Mouse (Mus musculus) spleen, adult 12 weeks (tissue): Measurements from ENCODE around the gene Spg21.

Source experiments
- DNase-seq: peaks from one replicate; pipeline ENCODE4 v3.0.0; 2022; ENCODE audit warnings: low spot score

Gene Spg21

GRCm38 (mm10) chr9:65460732-65461442, at the start of gene Spg21:
Gene Spg21, plus strand, starts transcription at chr9:65460947.
- DNase-seq = peak; percentile 86

DNA sequence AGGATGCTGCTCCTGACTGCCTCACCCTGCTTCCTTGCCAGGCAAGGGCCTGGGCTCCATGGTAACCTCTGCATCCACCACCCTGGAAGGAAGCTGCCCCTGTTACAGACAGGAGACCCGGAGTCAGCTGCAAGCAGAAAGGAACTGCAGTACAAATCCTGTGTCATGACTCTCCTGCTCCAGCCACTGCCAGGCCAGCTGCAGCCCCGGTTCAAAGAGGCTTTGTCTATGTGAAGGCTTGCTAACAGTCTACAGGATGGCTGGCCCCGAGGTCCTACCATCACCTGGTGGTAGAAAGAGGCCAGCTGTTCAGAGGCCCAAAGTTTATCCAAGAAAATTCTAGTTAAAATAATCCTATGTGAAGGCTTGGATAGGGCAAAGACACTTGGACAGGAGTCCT, 49.4 kb upstream of the Spg21 start:
- DNase-seq = no peak

DNA sequence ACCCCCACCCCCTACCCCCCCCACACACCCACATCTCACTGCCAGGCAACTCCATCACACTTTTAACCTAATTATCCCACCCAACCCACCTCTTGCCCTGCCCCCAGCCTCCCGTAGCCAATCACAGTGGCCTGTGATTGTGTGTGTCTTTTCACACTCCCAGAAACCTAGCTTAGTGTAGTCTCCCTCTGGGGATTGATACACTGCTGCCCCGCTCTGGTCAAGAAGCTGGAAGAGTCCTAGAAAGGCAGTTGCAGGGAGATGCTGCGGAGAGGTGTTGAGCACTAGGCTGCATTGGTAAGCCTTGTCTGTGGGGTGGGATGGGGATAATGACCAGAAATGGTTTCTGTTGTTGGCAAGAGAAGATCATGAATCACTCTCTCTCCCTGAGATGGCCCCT, 43.0 kb upstream of the Spg21 start:
- DNase-seq = no peak

- no peak for DNase-seq
Measured at GRCm38 (mm10) chr9:65419633-65420032, 41.1 kb upstream of the Spg21 start.

GRCm38 (mm10) chr9:65422760-65423501, 37.8 kb upstream of the Spg21 start, which contains the start of gene Slc51b:
Gene Slc51b, minus strand, starts transcription at chr9:65422955.
- no peak for DNase-seq

DNA sequence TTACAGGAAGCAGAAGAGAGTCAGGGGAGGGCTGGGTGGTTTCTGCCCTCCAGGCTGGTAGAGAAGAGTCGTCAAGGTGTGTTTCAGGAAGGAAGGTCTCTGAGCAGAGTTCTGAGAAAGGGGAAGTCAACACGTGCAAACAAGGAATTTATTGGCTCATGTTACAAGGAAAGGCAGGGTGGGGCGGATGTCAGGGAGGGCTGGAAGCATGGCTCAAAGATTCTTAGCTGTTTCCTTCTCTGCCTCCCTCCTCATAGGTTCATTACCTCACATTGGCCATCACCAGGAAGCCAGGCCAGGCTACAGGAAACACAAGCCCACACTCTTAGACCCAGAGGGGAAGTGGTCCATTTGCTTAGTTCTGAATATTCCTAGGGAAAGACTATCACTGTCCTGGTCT, 36.4 kb upstream of the Spg21 start:
- DNase-seq = no peak

DNA sequence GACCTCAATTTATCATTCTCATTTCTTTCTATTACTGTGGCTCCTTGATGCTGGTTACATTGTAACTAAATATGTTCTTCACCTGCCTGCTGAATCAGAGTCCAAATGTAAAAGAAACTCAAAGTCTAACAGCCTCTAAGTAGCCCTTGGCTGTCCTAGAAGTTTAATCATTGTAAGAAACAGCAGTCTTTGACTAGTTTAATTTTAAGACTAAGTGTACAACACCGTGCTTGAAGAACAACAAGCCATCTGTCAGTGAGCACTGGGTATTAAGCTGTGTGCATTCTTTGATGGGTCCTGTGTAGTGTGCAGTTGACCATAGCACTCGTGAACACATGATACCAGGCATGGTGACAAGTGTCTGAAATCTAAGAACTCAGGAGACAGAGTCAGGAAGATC, 33.2 kb upstream of the Spg21 start:
- DNase-seq = no peak

DNA sequence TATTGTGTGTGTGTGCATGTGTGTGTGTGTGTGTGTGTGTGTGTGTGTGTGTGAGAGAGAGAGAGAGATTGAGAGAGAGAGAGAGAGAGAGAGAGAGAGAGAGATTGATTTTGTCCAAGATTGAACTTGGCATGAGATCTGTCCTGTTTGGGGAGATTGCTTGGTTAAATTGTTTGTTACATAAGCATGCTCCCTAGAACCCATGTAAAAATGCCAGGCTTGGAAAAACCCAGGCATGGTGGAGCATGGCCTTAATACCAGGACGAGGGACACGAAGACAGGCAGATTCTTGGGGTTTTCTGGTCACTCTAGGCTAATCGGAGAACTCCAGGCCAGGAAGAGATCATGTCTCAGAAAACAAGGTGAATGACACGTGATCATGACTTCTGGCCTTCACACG, 32.7 kb upstream of the Spg21 start:
- no peak for DNase-seq

DNA sequence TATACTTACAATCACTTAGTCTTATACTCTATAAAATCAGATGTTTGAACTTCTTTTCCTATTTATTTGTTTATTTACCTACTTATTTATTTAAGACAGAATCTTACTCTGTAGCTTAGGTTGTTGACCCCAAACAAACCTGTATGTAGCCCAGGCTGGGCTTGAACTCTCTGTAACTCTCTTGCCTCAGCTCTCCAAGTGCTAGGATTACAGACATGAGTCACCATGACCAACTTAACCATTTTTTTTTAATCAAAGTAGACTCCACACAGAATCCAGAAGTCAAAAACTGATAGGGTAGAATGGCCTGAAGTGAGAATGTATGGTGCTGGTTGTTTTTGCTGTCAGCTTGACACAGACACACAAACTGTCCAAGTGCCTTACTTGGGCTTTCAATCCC, 30.3 kb upstream of the Spg21 start:
- DNase-seq = no peak

GRCm38 (mm10) chr9:65430921-65431320, 29.8 kb upstream of the Spg21 start:
- no peak for DNase-seq

GRCm38 (mm10) chr9:65432236-65432635, 28.5 kb upstream of the Spg21 start:
- DNase-seq = peak; percentile 51

- DNase-seq = peak; percentile 48
Measured at GRCm38 (mm10) chr9:65434140-65434539, 26.6 kb upstream of the Spg21 start.

- DNase-seq = no peak
Measured at GRCm38 (mm10) chr9:65435211-65435610, 25.5 kb upstream of the Spg21 start.

GRCm38 (mm10) chr9:65435671-65436301, 25.0 kb upstream of the Spg21 start, which contains the start of gene Mtfmt:
Gene Mtfmt, plus strand, starts transcription at chr9:65435782.
- peak; percentile 95 for DNase-seq

DNA sequence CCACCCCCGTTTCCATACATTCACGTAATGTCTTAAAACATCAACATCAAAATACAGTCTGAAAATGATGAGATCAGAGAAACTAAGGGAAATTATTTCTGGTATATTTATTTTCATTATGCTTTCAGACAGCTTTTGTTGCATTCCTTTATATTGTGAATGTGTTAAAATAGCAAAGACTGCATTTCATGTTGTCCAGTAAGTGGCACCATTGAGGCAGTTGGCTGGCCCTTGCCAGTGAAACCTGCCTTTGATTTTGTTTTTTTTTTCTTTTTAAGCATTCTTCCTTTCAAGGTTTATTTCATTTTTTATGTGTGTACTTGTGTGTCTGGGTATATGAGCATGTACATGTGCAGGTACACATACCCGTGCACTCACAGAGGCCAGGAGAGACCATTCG, 16.1 kb upstream of the Spg21 start:
- DNase-seq = no peak

GRCm38 (mm10) chr9:65447951-65448350, 12.8 kb upstream of the Spg21 start:
- DNase-seq = no peak

- DNase-seq = no peak
Measured at GRCm38 (mm10) chr9:65458975-65459374, 1.8 kb upstream of the Spg21 start.

DNA sequence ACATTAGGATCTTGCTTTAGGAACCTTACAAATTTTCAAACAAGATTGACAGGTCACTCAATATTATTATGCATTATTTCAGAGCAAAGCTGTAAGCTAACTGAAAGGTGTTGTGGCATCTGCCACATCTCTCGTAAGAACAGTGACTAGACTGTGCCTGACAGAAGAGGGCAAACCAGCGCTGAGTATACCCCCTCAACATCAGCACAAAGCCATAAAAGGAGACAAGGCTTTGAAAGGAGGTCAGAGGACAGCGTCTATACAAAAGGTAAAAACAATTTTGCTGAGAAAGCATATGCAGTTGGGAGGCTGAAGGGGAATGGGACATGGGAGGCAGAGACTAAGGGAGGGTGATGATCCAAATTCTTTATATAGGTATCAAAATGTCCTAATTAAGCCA, 549 bp upstream of the Spg21 start:
- no peak for DNase-seq

GRCm38 (mm10) chr9:65462544-65462943, 1.8 kb downstream of the Spg21 start:
- no peak for DNase-seq

DNA sequence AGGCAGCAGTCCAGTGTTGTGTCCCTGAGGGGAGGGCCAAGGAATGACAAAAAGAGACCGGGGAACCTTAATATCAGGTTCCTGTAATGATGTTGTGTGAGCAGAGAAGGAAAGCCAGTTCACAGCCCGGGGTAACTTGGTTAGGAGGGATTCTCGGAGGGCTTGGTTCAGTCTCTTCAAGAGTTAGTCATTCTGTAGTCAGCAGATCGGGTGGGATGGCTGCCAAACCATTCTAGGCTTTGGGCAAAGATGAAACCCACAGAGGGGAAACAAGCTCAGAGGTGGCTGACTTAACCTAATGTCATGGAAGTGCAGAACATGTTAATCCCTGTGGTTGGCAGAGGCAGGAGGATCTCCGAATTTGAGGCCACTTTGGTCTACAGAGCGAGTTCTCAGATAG, 3.4 kb downstream of the Spg21 start:
- DNase-seq = no peak

GRCm38 (mm10) chr9:65465241-65465640, 4.5 kb downstream of the Spg21 start:
- DNase-seq = no peak

GRCm38 (mm10) chr9:65467686-65468085, 6.9 kb downstream of the Spg21 start:
- no peak for DNase-seq

DNA sequence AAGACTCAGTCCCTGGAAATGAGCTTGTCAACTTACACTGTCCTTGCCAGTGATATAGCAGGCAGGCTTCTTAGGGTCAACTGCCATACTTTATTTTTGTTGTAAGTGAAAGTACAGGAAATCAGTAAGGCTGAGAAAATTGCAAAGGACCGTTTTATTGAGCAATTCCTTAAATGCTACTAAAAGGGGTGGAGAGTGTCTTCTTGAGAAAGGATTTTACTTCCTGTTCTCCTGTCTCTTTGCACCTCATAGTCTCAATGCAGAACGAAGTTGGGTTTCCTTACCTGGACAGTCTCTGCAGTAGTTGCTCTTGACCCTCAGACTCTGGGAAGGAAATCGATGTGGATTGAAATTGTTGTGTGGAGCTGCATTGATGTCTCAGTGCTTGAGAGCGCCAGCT, 12.0 kb downstream of the Spg21 start:
- DNase-seq = no peak
